Mouse (Mus musculus) gastrocnemius, adult 2 months (tissue): ENCODE measurements around the gene Naa50. TPM values are rescaled to one million over a fixed set of nuclear protein-coding genes. Genes with fewer than 3 reads are reported as not detected.

Source experiments
- DNase-seq: peaks from one replicate; pipeline ENCODE4 v3.0.0; 2022
- H3K27ac ChIP-seq: fragments of 200-600 bp; 2 replicates; pipeline ENCODE4 v1.8.1; 2022; ENCODE audit warnings: mild to moderate bottlenecking
- H3K4me3 ChIP-seq: fragments of 200-600 bp; 2 replicates; pipeline ENCODE4 v1.8.1; 2022; ENCODE audit warnings: mild to moderate bottlenecking, moderate library complexity
- CTCF ChIP-seq: fragments of 200-600 bp; IDR thresholded peaks from 2 replicates; pipeline ENCODE4 v1.8.1; 2022; ENCODE audit warnings: antibody characterized with exemption, mild to moderate bottlenecking, moderate library complexity
- intact Hi-C: fragments of 180-260 bp; cut with DNase I; formaldehyde crosslinking; loops from one replicate; pipeline ENCODE4 v1.15.1; 2025
- total RNA-seq, 2 experiments: library from RNA; stranded (reverse); gene quantifications; 2 replicates each; pipeline ENCODE4 v1.2.3; 2021

Naa50 gene
- total RNA-seq, 2 experiments from 2014 or later: 181 to 195 TPM

GRCm38 (mm10) chr16:44123786-44124185 is 15.8 kb upstream of the Naa50 start:
- no peak for DNase-seq
- Histone ChIP-seq H3K4me3 (no peak overlapping the region), H3K27ac (peak overlapping the region; percentile 84)
- intact Hi-C loops: no loop called here
- no peak for TF ChIP-seq CTCF

- no peak for TF ChIP-seq CTCF
- intact Hi-C loops: no loop called here
- Histone ChIP-seq H3K4me3 (no peak overlapping the region), H3K27ac (peak overlapping the region; percentile 84)
- no peak for DNase-seq
Measured at GRCm38 (mm10) chr16:44124713-44125112, 14.9 kb upstream of the Naa50 start.

- peak overlapping the region; percentile 84 for H3K27ac ChIP-seq
- TF ChIP-seq CTCF: no peak
- no peak overlapping the region for H3K4me3 ChIP-seq
- intact Hi-C loops: no loop called here
- DNase-seq: no peak
Measured at GRCm38 (mm10) chr16:44125436-44125835, 14.2 kb upstream of the Naa50 start.

- H3K4me3 ChIP-seq: peak overlapping the region; percentile 44
- peak; percentile 60 for DNase-seq
- intact Hi-C loops: no loop called here
- peak overlapping the region; percentile 84 for H3K27ac ChIP-seq
- TF ChIP-seq CTCF: no peak
Measured at GRCm38 (mm10) chr16:44126437-44126836, 13.2 kb upstream of the Naa50 start.

GRCm38 (mm10) chr16:44132300-44132699 is 7.3 kb upstream of the Naa50 start:
- Histone ChIP-seq H3K27ac (peak overlapping the region; percentile 6; the same call in 1 of the 2 replicates), H3K4me3 (no peak overlapping the region)
- no peak for TF ChIP-seq CTCF
- DNase-seq: no peak
- intact Hi-C loops: no loop called here

- 0 out of 2 replicates have a peak overlapping the region, but pooled peaks have one; percentile 2 for H3K27ac ChIP-seq
- intact Hi-C loops: no loop called here
- H3K4me3 ChIP-seq: no peak overlapping the region
- no peak for TF ChIP-seq CTCF
- no peak for DNase-seq
Measured at GRCm38 (mm10) chr16:44133187-44133586, 6.4 kb upstream of the Naa50 start.

GRCm38 (mm10) chr16:44136511-44137021 is 3.1 kb upstream of the Naa50 start:
- Histone ChIP-seq H3K4me3 (peak overlapping the region; percentile 23), H3K27ac (peak overlapping the region; percentile 77)
- intact Hi-C loops: loop anchor here (5.0 kb wide), 1 partner anchor 36 kb away; the partner anchor contains the start of gene Usf3
- no peak for TF ChIP-seq CTCF
- no peak for DNase-seq

- peak overlapping the region; percentile 80 for H3K4me3 ChIP-seq
- DNase-seq: no peak
- intact Hi-C loops: loop anchor here (5.0 kb wide), 1 partner anchor 34 kb away; the partner anchor contains the start of gene Usf3
- TF ChIP-seq CTCF: no peak
- peak overlapping the region; percentile 97 for H3K27ac ChIP-seq
Measured at GRCm38 (mm10) chr16:44138377-44138978, 1.2 kb upstream of the Naa50 start.

- DNase-seq: peak; percentile 90
- TF ChIP-seq CTCF: no peak
- H3K27ac ChIP-seq: peak overlapping the region; percentile 97
- intact Hi-C loops: loop anchor here (5.0 kb wide), 1 partner anchor 33 kb away; the partner anchor contains the start of gene Usf3
- H3K4me3 ChIP-seq: peak overlapping the region; percentile 80
Measured at GRCm38 (mm10) chr16:44138979-44139535, 573 bp upstream of the Naa50 start.

- DNase-seq: peak; percentile 86
- peak; percentile 46 for TF ChIP-seq CTCF
- intact Hi-C loops: loop anchor here (2.0 to 10.0 kb wide), 3 partner anchors 77 to 225 kb away; no protein-coding TSS in a partner anchor
- H3K27ac ChIP-seq: peak overlapping the region; percentile 97
- H3K4me3 ChIP-seq: peak overlapping the region; percentile 80
Measured at GRCm38 (mm10) chr16:44140186-44140787, 657 bp downstream of the Naa50 start.

GRCm38 (mm10) chr16:44141483-44141882 is 1.9 kb downstream of the Naa50 start:
- intact Hi-C loops: loop anchor here (2.0 to 10.0 kb wide), 3 partner anchors 76 to 223 kb away; no protein-coding TSS in a partner anchor
- peak overlapping the region; percentile 80 for H3K4me3 ChIP-seq
- DNase-seq: peak; percentile 60
- peak; percentile 13; the same call in 1 of the 2 replicates for TF ChIP-seq CTCF
- peak overlapping the region; percentile 97 for H3K27ac ChIP-seq

GRCm38 (mm10) chr16:44149002-44149767 is 9.6 kb downstream of the Naa50 start:
- TF ChIP-seq CTCF: peak; percentile 61
- Histone ChIP-seq H3K4me3 (no peak overlapping the region), H3K27ac (peak overlapping the region; percentile 4; the same call in 1 of the 2 replicates)
- intact Hi-C loops: loop anchor here (10.0 kb wide), 1 partner anchor 216 kb away; no protein-coding TSS in a partner anchor
- DNase-seq: no peak
